Mouse (Mus musculus): ENCODE measurements around the gene Znhit1. TPM values are rescaled to one million over a fixed set of nuclear protein-coding genes. Genes with fewer than 3 reads are reported as not detected.

The Znhit1 gene
- 116 and 119 TPM in 2 replicates for polyA plus RNA-seq (2016; fragmentation: Nextera tagmentation; extraction: Ambion mirVana)

DNA sequence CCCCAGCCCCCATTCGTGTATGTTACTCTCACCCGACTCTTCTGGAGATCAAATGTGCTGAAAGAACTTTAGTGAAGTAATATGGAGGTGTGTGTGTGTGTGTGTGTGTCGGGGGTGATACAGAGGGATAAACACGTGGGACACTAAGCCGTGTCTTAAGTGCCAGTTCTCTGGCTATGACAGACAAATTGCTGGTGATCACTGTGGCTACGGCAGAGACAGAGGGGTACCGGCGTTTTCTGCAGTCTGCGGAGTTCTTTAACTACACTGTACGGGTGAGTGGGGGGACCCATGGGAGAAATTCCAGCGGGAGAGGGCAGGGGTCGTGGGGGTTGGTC lies at the start of gene Znhit1:
TSS of gene Znhit1 (minus strand) at position 88 of the 338 bp plus-strand sequence.
- H3K36me3 ChIP-seq: peaks cover 59% of the 10 kb centered on the region
- WGBS: 10% methylated on average over 12 of the region's 12 CpGs
- peak within 1 kb of the TSS; percentile 77 for H3K4me3 ChIP-seq

DNA sequence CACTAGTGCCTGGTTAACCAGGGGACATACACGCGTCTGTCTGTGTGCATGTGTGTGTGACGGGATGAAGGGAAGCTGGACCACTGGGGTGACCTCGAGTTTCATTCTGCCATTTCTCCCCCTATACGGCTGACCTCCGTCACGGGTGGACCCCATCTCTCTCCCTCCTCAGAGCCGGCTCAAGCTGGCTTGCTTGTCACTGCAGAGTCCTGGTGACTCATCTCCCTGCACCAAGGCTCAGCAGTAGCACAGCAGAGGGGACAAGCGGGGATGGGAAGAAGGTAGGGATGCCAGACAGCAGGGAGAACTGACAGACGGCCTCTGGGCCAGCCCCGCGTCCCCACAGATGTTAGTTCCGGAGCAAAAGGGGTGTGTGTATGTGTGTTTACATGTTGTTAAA lies 48.4 kb upstream of the Znhit1 start:
- peaks cover 21% of the 10 kb centered on the region for H3K4me1 ChIP-seq
- 87% methylated on average over 13 of the region's 13 CpGs for WGBS
- no peak overlapping the region for H3K4me3 ChIP-seq
- H3K27me3 ChIP-seq (ENCODE audit: low read depth, poor library complexity, severe bottlenecking): peaks cover 40% of the 10 kb centered on the region
- no peaks in the 10 kb centered on the region for H3K9me3 ChIP-seq (replicated peaks)
- DNase-seq (ENCODE audit: low spot score): no peak
- H3K36me3 ChIP-seq: peaks cover 62% of the 10 kb centered on the region
- H3K27ac ChIP-seq: no peak overlapping the region

More for the DNA sequence above, at the start of gene Znhit1:
- DNase-seq (ENCODE audit: low spot score): no peak
- Histone ChIP-seq H3K9me3 (replicated peaks) (no peaks in the 10 kb centered on the region), H3K4me1 (peaks cover 20% of the 10 kb centered on the region), H3K27ac (peak within 1 kb of the TSS; percentile 97), H3K27me3 (ENCODE audit: low read depth, poor library complexity, severe bottlenecking) (no peaks in the 10 kb centered on the region)

DNA sequence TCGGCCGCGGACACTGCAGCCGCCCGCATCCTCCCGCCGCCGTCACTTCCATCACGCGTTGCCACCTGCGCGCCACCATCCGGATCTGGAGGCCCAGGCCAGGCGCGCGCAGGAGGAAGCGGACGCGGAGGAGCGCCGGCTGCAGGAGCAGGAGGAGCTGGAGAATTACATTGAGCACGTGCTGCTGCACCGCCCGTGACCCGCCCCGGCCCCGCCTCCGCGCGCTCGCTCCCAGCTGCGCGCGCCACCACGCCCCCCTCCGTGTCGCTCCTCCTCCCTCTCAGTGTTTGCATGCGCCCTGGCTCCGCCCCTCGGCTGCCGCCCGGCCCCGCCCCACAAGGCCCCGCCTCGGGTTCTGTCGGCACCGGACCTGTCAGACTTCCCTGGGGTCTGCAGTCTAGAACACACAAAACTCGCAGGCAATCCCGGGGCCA lies 44.8 kb upstream of the Znhit1 start:
- under 1% methylated on average over 49 of the region's 49 CpGs for WGBS
- Histone ChIP-seq H3K9me3 (replicated peaks) (no peaks in the 10 kb centered on the region), H3K4me3 (peak overlapping the region; percentile 57), H3K27me3 (ENCODE audit: low read depth, poor library complexity, severe bottlenecking) (peaks cover 76% of the 10 kb centered on the region), H3K27ac (peak overlapping the region; percentile 38), H3K36me3 (peaks cover 28% of the 10 kb centered on the region), H3K4me1 (peaks cover 46% of the 10 kb centered on the region)
- peak; percentile 96 for DNase-seq (ENCODE audit: low spot score)

DNA sequence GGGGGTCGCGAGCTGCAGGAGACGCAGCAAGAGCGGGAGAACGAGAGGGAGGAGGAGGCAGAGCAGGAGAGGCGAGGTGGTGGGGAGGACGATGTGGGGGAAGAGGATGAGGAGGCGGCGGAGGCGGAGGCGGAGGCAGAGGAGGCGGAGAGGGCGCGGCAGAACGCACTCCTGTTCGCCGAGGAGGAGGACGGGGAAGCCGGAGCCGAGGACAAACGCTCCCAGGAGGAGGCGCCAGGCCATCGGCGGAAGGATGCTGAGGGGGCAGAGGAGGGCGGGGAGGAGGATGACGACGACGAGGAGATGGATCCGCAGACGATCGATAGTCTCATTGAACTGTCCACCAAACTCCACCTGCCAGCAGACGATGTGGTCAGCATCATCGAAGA lies 44.2 kb upstream of the Znhit1 start:
- Histone ChIP-seq H3K36me3 (peaks cover 22% of the 10 kb centered on the region), H3K4me1 (peaks cover 46% of the 10 kb centered on the region), H3K9me3 (replicated peaks) (no peaks in the 10 kb centered on the region), H3K27ac (no peak overlapping the region), H3K4me3 (peak overlapping the region; percentile 57), H3K27me3 (ENCODE audit: low read depth, poor library complexity, severe bottlenecking) (peaks cover 82% of the 10 kb centered on the region)
- peak; percentile 45 for DNase-seq (ENCODE audit: low spot score)
- under 1% methylated on average over 33 of the region's 33 CpGs for WGBS

DNA sequence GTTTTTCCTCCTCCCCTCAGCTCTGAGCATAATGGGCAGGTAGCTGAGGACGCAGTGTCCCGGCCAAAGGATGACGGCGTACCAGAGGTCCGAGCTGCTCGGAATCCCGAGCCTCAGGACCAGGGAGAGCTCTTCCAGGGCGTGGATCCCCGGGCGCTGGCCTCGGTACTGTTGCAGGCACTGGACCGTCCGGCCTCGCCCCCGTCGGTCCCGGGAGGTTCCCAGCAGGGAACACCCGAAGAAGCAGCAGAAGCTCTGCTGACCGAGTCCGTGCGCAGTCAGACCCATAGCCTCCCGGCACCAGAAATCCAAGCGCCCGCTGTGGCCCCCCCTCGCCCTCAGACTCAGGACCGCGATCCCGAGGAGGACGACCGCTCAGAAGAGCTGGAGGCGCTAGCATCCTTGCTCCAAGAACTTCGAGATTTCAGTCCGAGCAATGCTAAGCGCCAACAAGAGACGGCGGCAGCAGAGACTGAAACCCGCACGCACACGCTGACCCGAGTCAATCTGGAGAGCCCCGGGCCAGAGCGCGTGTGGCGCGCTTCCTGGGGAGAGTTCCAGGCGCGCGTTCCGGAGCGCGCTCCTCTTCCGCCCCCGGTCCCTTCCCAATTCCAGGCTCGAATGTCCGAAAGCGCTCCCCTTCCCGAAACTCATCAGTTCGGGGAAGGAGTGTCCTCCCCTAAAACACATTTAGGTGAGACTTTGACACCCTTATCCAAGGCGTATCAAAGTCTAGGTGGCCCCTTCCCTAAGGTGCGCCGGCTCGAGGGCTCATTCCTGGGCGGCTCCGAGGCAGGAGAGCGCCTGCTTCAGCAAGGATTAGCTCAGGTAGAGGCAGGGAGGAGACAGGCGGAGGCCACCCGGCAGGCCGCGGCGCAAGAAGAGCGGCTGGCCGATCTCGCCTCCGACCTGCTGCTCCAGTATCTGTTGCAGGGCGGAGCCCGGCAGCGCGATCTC lies 43.5 kb upstream of the Znhit1 start:
- H3K4me1 ChIP-seq: peaks cover 46% of the 10 kb centered on the region
- WGBS: 1% methylated on average over 78 of the region's 78 CpGs
- peak; percentile 55 for DNase-seq (ENCODE audit: low spot score)
- H3K4me3 ChIP-seq: peak overlapping the region; percentile 57
- H3K36me3 ChIP-seq: peaks cover 15% of the 10 kb centered on the region
- no peaks in the 10 kb centered on the region for H3K9me3 ChIP-seq (replicated peaks)
- H3K27ac ChIP-seq: no peak overlapping the region
- H3K27me3 ChIP-seq (ENCODE audit: low read depth, poor library complexity, severe bottlenecking): peaks cover 89% of the 10 kb centered on the region

DNA sequence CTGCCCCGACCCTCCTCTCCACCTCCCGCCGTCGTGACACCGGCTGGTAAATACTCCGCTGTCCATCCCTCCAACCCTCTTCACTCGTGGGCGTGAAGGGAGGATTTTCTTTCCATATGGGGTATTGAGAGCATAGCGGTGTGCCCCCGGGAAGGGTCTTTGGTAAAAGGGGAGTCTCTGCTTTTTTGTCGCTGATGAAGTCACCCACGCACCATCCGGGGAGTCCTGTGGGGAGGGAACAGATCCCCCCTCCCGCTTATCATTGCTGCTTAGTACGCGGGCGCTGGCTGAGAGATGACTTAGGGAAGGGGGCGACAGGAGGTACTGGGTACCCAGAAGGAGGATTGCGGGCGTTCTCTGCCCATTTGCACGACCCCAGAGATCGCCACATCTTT lies 42.6 kb upstream of the Znhit1 start:
- WGBS: 15% methylated on average over 22 of the region's 22 CpGs
- peak overlapping the region; percentile 51 for H3K4me3 ChIP-seq
- no peak overlapping the region for H3K27ac ChIP-seq
- no peak for DNase-seq (ENCODE audit: low spot score)
- H3K36me3 ChIP-seq: peaks cover 6% of the 10 kb centered on the region
- H3K4me1 ChIP-seq: peaks cover 46% of the 10 kb centered on the region
- H3K27me3 ChIP-seq (ENCODE audit: low read depth, poor library complexity, severe bottlenecking): peaks cover 98% of the 10 kb centered on the region
- no peaks in the 10 kb centered on the region for H3K9me3 ChIP-seq (replicated peaks)

DNA sequence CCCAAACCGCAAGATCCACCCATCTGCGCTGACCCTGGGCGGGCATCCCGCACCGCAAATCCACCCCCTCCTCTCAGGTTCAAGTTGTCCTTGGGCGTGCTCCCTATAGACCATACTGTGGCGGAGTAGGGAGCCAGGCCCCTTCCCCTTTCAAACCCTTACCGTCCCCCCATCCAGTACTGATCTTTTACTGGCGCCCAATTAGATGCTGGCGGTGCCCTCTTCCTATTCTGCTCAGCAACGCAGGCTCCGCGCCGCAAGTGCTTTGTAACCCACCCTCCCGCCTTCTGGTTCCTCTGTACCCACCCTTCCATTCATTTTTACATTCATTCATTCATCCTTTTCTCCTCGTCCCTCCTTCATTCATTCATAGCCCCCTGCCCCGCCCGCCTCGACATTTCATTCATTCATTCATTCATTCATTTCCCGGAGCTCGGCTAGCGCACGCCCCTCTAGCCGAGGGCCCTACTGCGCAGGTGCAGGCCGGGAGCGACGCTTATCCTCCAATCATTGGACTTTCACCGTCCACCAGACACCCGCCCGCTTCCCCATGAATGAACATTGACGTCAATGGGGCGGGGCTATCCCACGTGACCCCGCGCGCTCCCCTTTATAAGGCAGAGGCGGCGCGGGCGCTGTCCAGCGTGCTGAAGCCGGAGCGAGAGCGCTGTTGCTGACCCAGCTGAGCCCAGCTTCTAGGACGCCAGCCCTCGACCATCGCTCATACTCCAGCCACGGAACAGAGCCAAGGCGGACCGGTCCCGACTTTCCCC lies 42.0 kb upstream of the Znhit1 start:
- DNase-seq (ENCODE audit: low spot score): peak; percentile 99
- WGBS: under 1% methylated on average over 52 of the region's 52 CpGs
- H3K9me3 ChIP-seq (replicated peaks): no peaks in the 10 kb centered on the region
- H3K4me1 ChIP-seq: peaks cover 46% of the 10 kb centered on the region
- peak overlapping the region; percentile 51 for H3K4me3 ChIP-seq
- H3K27ac ChIP-seq: no peak overlapping the region
- peaks cover 99% of the 10 kb centered on the region for H3K27me3 ChIP-seq (ENCODE audit: low read depth, poor library complexity, severe bottlenecking)
- peaks cover under 1% of the 10 kb centered on the region; the same call in 1 of the 2 replicates for H3K36me3 ChIP-seq

DNA sequence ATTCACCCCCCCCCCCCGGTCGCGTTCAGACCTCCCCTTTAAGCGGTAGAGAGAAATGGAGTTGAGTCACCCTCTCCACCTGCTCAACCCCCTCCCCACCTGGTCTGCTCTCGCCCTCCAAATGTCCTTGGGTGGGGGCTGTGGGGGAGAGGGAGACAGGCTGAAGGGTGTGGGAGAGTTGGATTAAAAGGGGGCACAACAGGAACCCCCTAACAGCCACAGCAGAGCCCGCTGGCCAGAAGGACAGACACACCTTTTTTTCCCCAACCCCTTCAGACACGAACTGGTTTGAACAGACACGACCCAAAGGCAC lies 41.4 kb upstream of the Znhit1 start:
- peak overlapping the region; percentile 51 for H3K4me3 ChIP-seq
- peaks cover 46% of the 10 kb centered on the region for H3K4me1 ChIP-seq
- 2% methylated on average over 8 of the region's 8 CpGs for WGBS
- peaks cover 100% of the 10 kb centered on the region for H3K27me3 ChIP-seq (ENCODE audit: low read depth, poor library complexity, severe bottlenecking)
- H3K27ac ChIP-seq: no peak overlapping the region
- H3K36me3 ChIP-seq: no peaks in the 10 kb centered on the region
- no peaks in the 10 kb centered on the region for H3K9me3 ChIP-seq (replicated peaks)
- no peak for DNase-seq (ENCODE audit: low spot score)

DNA sequence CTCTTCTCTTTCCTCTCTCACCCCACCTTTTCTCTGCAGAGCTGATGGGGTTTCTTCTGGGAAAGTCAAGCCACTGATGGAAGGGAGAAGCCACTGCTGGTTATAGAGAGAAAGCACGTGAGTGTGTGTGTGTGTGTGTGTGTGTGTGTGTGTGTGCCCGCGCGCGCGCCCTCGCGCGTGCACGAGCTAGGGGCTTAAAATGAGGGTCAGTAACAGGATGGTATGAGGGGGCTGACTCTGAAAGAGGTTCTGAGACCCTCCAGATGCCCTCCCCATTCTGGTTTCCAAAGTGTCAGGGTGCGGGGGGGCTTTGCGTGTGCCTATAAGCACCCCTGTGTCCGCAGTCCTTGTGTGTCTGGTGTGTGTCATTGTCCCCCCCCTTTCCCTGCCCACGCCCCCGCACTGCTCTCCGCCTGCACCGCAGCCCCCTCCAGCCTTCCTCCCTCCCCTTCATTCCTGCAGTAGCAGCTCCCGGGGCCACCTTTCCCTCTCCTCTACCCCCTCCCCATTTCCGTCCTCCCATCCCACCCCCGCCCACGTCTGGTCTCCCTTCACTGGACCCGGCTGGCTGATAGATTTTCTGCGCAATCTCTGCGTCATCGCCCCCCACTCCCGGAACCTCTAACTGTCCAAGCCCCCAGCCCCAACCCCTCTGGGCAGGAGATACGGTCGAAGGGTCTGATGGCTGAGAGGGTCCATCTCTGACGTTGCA lies 40.9 kb upstream of the Znhit1 start:
- no peaks in the 10 kb centered on the region for H3K9me3 ChIP-seq (replicated peaks)
- 5% methylated on average over 28 of the region's 29 CpGs for WGBS
- H3K4me3 ChIP-seq: peak overlapping the region; percentile 51; the same call in 1 of the 2 replicates
- no peak overlapping the region for H3K27ac ChIP-seq
- no peaks in the 10 kb centered on the region for H3K36me3 ChIP-seq
- DNase-seq (ENCODE audit: low spot score): no peak
- peaks cover 100% of the 10 kb centered on the region for H3K27me3 ChIP-seq (ENCODE audit: low read depth, poor library complexity, severe bottlenecking)
- H3K4me1 ChIP-seq: peaks cover 46% of the 10 kb centered on the region

DNA sequence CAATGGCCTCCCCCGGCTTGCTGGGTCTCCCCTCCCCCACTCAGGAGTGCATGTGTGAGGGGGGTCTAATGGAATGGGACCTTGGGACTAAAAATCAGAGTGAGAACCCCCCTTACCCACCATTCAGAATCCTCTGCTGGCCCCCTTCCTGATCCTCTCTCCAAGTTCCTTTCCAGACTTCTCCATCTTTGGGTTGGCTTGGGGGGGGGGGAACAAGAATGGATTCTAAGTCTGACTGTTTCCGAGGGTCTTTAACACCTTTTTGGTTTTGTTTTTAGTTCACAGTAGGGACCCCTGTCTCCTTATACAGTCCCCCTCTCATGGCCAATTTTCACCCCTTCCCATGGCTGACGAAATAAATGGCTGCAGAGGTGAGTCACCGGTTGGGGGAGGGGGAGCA lies 38.3 kb upstream of the Znhit1 start, which contains the start of gene Vgf:
TSS of gene Vgf (plus strand) at position 301 of the 400 bp plus-strand sequence.
- 18% methylated on average over 4 of the region's 4 CpGs for WGBS
- H3K4me1 ChIP-seq: peaks cover 23% of the 10 kb centered on the region

DNA sequence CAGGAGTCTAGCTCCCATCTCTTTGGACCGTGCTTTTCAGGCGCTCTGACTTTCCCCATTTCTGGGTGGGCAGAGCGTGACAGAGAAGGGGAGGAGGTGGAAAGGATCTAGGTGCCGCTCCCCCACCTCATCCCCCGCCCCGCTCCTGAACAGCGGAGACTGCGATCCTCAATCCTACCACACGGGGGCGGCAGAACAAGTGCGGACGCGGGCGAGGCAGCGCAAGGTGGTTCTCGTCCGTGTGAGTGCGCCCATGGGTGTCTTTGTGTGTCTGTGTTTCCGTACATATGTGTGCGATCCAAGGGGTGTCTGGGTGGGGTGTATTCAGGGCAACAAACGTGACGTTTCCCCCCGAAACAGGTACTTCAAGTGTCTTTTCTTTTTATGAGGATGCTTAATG lies 37.3 kb upstream of the Znhit1 start:
- peaks cover 16% of the 10 kb centered on the region for H3K4me1 ChIP-seq
- H3K9me3 ChIP-seq (replicated peaks): no peaks in the 10 kb centered on the region
- under 1% methylated on average over 23 of the region's 23 CpGs for WGBS
- H3K4me3 ChIP-seq: peak overlapping the region; percentile 22; the same call in 1 of the 2 replicates
- no peaks in the 10 kb centered on the region for H3K36me3 ChIP-seq
- no peak overlapping the region for H3K27ac ChIP-seq
- H3K27me3 ChIP-seq (ENCODE audit: low read depth, poor library complexity, severe bottlenecking): peaks cover 64% of the 10 kb centered on the region
- peak; percentile 87 for DNase-seq (ENCODE audit: low spot score)

More for the DNA sequence above, 38.3 kb upstream of the Znhit1 start, which contains the start of gene Vgf:
- Histone ChIP-seq H3K36me3 (no peaks in the 10 kb centered on the region), H3K27me3 (ENCODE audit: low read depth, poor library complexity, severe bottlenecking) (peaks cover 74% of the 10 kb centered on the region), H3K4me3 (peak within 1 kb of the TSS; percentile 22; the same call in 1 of the 2 replicates), H3K9me3 (replicated peaks) (no peaks in the 10 kb centered on the region), H3K27ac (no peak within 1 kb of the TSS)
- no peak for DNase-seq (ENCODE audit: low spot score)

DNA sequence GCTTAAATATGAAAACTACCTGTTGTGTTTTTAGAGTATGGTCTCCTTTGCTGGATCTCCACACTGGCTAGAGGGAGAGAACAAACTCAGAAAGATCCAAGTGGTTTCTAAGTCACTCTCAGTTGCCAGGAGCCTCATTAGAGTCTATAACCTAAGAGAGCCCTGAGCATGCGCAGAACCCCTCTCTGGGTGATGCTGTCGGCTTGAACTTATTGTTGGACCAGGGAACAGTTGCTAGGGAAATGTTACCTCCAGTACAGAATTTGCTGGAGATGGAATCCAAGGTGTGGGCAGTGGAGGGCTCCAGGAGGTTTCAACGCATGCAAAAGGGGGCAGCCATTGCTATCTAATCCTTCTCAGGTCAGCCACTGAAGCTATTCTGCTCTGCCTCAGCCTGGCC lies 36.5 kb upstream of the Znhit1 start:
- H3K4me3 ChIP-seq: no peak overlapping the region
- no peak overlapping the region for H3K27ac ChIP-seq
- WGBS: 58% methylated on average over 3 of the region's 3 CpGs
- DNase-seq (ENCODE audit: low spot score): no peak
- H3K9me3 ChIP-seq (replicated peaks): no peaks in the 10 kb centered on the region
- no peaks in the 10 kb centered on the region for H3K36me3 ChIP-seq
- peaks cover 56% of the 10 kb centered on the region for H3K27me3 ChIP-seq (ENCODE audit: low read depth, poor library complexity, severe bottlenecking)
- H3K4me1 ChIP-seq: peaks cover 9% of the 10 kb centered on the region

Measured in limb, embryonic 10.5 days (tissue).